Mouse (Mus musculus) embryonic facial prominence, embryonic 14.5 days (tissue): Measurements from ENCODE around the gene Fstl1. TPM values are rescaled to one million over a fixed set of nuclear protein-coding genes. Genes with fewer than 3 reads are reported as not detected.
A peak's percentile ranks its signal among the peaks of the same experiment; 100 is the strongest.

Experiments used
- ATAC-seq: fragments of 200-750 bp; cut with Nextera tagmentation; 2 replicates; pipeline ENCODE4 v1.8.0; 2017; ENCODE audit warnings: low read depth, moderate number of reproducible peaks, moderate TSS enrichment
- DNase-seq: peaks from one replicate; pipeline ENCODE4 v3.0.0-alpha.2; 2015; ENCODE audit warnings: low spot score
- H3K27ac ChIP-seq: fragments of 300-500 bp; sonication (generic); replicated peaks from 2 replicates; pipeline ENCODE4 v1.5.1; 2014; ENCODE audit warnings: low read depth, mild to moderate bottlenecking, low read length, moderate library complexity
- H3K27me3 ChIP-seq: fragments of 300-500 bp; sonication (generic); replicated peaks from 2 replicates; pipeline ENCODE4 v1.6.1; 2014; ENCODE audit warnings: low read length; ENCODE audit not compliant: control insufficient read depth, insufficient read depth
- H3K36me3 ChIP-seq: fragments of 300-500 bp; sonication (generic); 2 replicates; pipeline ENCODE4 v1.6.1; 2014; ENCODE audit warnings: low read length, mixed read lengths; ENCODE audit not compliant: control insufficient read depth, insufficient read depth
- H3K4me1 ChIP-seq: fragments of 300-500 bp; sonication (generic); 2 replicates; pipeline ENCODE4 v1.6.1; 2014; ENCODE audit warnings: antibody characterized with exemption, low read length; ENCODE audit not compliant: control insufficient read depth, insufficient read depth
- H3K4me2 ChIP-seq: fragments of 300-500 bp; sonication (generic); 2 replicates; pipeline ENCODE4 v1.6.1; 2014; ENCODE audit warnings: low read depth, mild to moderate bottlenecking, low read length, moderate library complexity, mixed read lengths
- H3K4me3 ChIP-seq: fragments of 300-500 bp; sonication (generic); 2 replicates; pipeline ENCODE4 v1.5.1; 2014; ENCODE audit warnings: low read depth, mild to moderate bottlenecking, low read length
- H3K9ac ChIP-seq: fragments of 300-500 bp; sonication (generic); 2 replicates; pipeline ENCODE4 v1.6.1; 2014; ENCODE audit warnings: low read depth, mild to moderate bottlenecking, low read length, moderate library complexity, mixed read lengths
- H3K9me3 ChIP-seq: fragments of 300-500 bp; sonication (generic); 2 replicates; pipeline ENCODE4 v1.6.1; 2016; ENCODE audit warnings: low read length; ENCODE audit not compliant: control insufficient read depth
- WGBS: fragments of 180-500 bp; shearing (Covaris S2); extraction: QIAGEN DNeasy Blood & Tissue Kit; methylation state at CpG from one replicate; pipeline ENCODE4 v1.1.7; 2014; 5-methylcytosine and 5-hydroxymethylcytosine counted together
- polyA plus RNA-seq: library from polyadenylated mRNA; unstranded; fragments of >200 nt; fragmentation: Nextera tagmentation; extraction: Ambion mirVana; gene quantifications from 2 replicates; pipeline ENCODE4 v1.2.1, GENCODE M21; 2014

Fstl1 gene
- polyA plus RNA-seq, 1 experiment from 2014 or later, result 833 TPM

DNA sequence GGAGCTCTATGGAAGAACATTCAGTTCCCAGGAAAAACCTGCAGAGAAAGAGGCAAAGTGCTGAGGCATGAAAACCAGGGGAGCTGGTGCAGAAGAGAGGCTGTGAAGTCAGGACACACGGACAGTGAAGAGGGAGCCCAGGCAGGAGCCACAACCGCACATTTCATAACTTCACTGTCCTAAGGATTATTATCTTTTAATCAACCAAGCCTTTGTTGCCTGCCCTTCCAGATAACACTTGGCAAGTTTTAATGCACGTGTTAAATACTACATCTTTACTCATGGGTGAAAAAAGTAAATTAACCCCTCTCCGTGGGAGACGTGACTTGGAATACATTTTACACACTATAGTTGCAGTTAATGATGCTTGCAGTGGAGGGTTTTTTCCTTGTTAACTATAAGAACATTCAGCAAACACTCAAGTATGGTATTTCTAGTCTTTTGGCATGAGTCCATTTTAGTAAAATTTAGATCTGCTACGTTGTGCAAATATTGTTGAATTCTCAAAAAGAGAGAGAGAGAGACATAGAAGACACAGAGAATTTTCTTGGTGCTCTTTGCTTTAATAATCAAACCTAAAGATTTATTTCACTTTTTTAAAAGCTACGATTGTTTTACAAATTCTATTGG, 3.1 kb downstream of the Fstl1 start:
- peaks cover 20% of the 10 kb centered on the region; the same call in 1 of the 2 replicates for H3K4me1 ChIP-seq
- H3K4me3 ChIP-seq, result peak overlapping the region; percentile 95
- H3K36me3 ChIP-seq, result peaks cover 48% of the 10 kb centered on the region
- ATAC-seq (no peak), DNase-seq (peak; percentile 35)
- H3K27ac ChIP-seq, result peak overlapping the region; percentile 93
- 54% methylated on average over 7 of the region's 7 CpGs for WGBS
- no peaks in the 10 kb centered on the region for H3K27me3 ChIP-seq
- peak overlapping the region; percentile 65 for H3K4me2 ChIP-seq
- H3K9me3 ChIP-seq, result no peaks in the 10 kb centered on the region
- H3K9ac ChIP-seq, result peak overlapping the region; percentile 60; the same call in 1 of the 2 replicates

GRCm38 (mm10) chr16:37780386-37780785, 3.7 kb downstream of the Fstl1 start:
- Histone ChIP-seq H3K4me3 (peak overlapping the region; percentile 95), H3K4me2 (peak overlapping the region; percentile 65), H3K36me3 (peaks cover 54% of the 10 kb centered on the region), H3K27ac (no peak overlapping the region), H3K9ac (no peak overlapping the region; the same call in 1 of the 2 replicates), H3K27me3 (no peaks in the 10 kb centered on the region), H3K4me1 (peaks cover 26% of the 10 kb centered on the region), H3K9me3 (no peaks in the 10 kb centered on the region)
- no peak for ATAC-seq
- DNase-seq, result no peak
- 32% methylated on average over 1 of the region's 1 CpGs for whole genome bisulfite sequencing

- Histone ChIP-seq H3K4me2 (peak overlapping the region; percentile 65; the same call in 1 of the 2 replicates), H3K36me3 (peaks cover 59% of the 10 kb centered on the region), H3K4me3 (0 out of 2 replicates have a peak overlapping the region, but pooled peaks have one; percentile 95), H3K9ac (no peak overlapping the region; the same call in 1 of the 2 replicates), H3K9me3 (no peaks in the 10 kb centered on the region), H3K27ac (no peak overlapping the region), H3K4me1 (peaks cover 31% of the 10 kb centered on the region), H3K27me3 (no peaks in the 10 kb centered on the region)
- 67% methylated on average over 3 of the region's 3 CpGs for whole genome bisulfite sequencing
- no peak for ATAC-seq
- DNase-seq, result no peak
Observed at GRCm38 (mm10) chr16:37780911-37781310, 4.2 kb downstream of the Fstl1 start.

- peaks cover 75% of the 10 kb centered on the region for H3K36me3 ChIP-seq
- no peaks in the 10 kb centered on the region for H3K27me3 ChIP-seq
- H3K9ac ChIP-seq, result no peak overlapping the region
- no peak overlapping the region for H3K4me3 ChIP-seq
- DNase-seq, result no peak
- 50% methylated on average over 3 of the region's 3 CpGs for WGBS
- H3K27ac ChIP-seq, result no peak overlapping the region
- H3K9me3 ChIP-seq, result no peaks in the 10 kb centered on the region
- H3K4me2 ChIP-seq, result no peak overlapping the region
- no peak for ATAC-seq
- H3K4me1 ChIP-seq, result peaks cover 59% of the 10 kb centered on the region
Observed at GRCm38 (mm10) chr16:37784526-37784925, 7.9 kb downstream of the Fstl1 start.

- Histone ChIP-seq H3K27me3 (no peaks in the 10 kb centered on the region), H3K36me3 (peaks cover 63% of the 10 kb centered on the region), H3K4me2 (peak overlapping the region; percentile 36), H3K9ac (peak overlapping the region; percentile 53), H3K27ac (peak overlapping the region; percentile 94), H3K9me3 (no peaks in the 10 kb centered on the region), H3K4me3 (0 out of 2 replicates have a peak overlapping the region, but pooled peaks have one; percentile 2), H3K4me1 (peaks cover 70% of the 10 kb centered on the region)
- 35% methylated on average over 9 of the region's 9 CpGs for WGBS
- DNase-seq (peak; percentile 40), ATAC-seq (0 out of 2 replicates have a peak, but pooled peaks have one; percentile 0)
Observed at GRCm38 (mm10) chr16:37787558-37788194, 11.0 kb downstream of the Fstl1 start.

DNA sequence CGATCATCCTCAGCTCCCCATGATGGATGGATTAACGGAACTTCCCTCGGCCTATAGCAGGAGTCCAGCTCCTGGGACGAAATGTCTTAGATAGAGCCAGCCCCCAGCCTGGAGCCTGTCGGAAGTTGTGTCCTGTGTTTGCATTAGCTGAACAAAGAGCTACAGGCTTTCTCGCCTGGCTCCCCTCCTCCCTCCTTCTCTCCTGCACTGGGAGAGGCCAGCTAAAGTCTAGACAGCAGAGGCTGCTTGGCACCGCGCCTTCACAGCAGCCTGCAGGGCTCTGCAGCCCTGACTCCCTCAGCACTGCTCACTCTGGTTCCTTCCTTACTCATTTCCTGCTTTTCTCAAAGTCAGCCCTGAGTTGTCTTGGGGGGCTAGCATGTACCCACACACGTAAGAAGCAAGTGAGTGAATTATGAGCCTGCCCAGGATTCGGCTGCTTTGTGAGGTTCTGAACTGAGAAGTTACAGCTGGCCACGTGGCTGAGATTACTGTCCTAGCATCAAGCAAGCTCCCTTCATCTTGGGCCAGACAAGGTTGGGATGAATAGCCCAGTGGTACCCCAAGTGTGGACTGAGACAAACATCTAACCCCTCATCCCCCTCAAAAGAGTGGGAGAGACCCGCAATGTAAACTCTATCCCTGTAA, 11.8 kb downstream of the Fstl1 start:
- DNase-seq (peak; percentile 96), ATAC-seq (peak; percentile 94)
- H3K27me3 ChIP-seq, result no peaks in the 10 kb centered on the region
- WGBS, result 11% methylated on average over 12 of the region's 12 CpGs
- H3K4me1 ChIP-seq, result peaks cover 70% of the 10 kb centered on the region
- peaks cover 64% of the 10 kb centered on the region for H3K36me3 ChIP-seq
- peak overlapping the region; percentile 36 for H3K4me2 ChIP-seq
- no peaks in the 10 kb centered on the region for H3K9me3 ChIP-seq
- 0 out of 2 replicates have a peak overlapping the region, but pooled peaks have one; percentile 6 for H3K4me3 ChIP-seq
- peak overlapping the region; percentile 94 for H3K27ac ChIP-seq
- peak overlapping the region; percentile 53 for H3K9ac ChIP-seq

- Histone ChIP-seq H3K9ac (no peak overlapping the region), H3K27ac (peak overlapping the region; percentile 94), H3K4me2 (peak overlapping the region; percentile 36; the same call in 1 of the 2 replicates), H3K9me3 (no peaks in the 10 kb centered on the region), H3K36me3 (peaks cover 64% of the 10 kb centered on the region), H3K4me3 (no peak overlapping the region), H3K4me1 (peaks cover 70% of the 10 kb centered on the region), H3K27me3 (no peaks in the 10 kb centered on the region)
- peak; percentile 42 for ATAC-seq
- DNase-seq, result peak; percentile 79
- 44% methylated on average over 6 of the region's 6 CpGs for WGBS
Observed at GRCm38 (mm10) chr16:37789015-37789381, 12.3 kb downstream of the Fstl1 start.

DNA sequence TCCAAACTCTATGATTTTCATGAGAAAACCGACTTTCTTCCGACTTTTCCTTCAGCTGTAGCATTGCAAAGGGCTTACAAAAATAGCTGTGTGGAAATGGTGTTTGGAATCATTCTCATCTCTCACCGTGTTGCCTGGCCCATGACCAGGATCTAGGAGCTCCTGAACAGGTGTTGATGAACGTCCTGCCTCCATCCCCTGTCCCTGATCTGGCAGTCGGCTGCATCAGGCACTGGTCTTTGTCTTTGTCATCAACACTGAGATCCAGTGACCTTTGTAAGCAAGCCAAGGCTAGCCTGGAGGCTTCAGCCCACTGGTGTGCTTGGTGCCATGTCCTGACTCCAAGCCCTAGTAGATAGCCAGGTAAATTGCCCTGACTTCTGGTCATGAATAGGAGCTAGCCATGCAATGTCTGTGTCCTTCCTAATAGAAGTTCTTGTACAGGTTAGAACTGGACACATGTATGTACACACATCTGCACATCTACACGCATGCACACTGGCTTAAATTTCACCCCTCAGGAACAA, 12.8 kb downstream of the Fstl1 start:
- Histone ChIP-seq H3K4me3 (no peak overlapping the region), H3K9ac (0 out of 2 replicates have a peak overlapping the region, but pooled peaks have one; percentile 25), H3K9me3 (no peaks in the 10 kb centered on the region), H3K4me2 (peak overlapping the region; percentile 36), H3K27me3 (no peaks in the 10 kb centered on the region), H3K4me1 (peaks cover 70% of the 10 kb centered on the region), H3K36me3 (peaks cover 64% of the 10 kb centered on the region), H3K27ac (peak overlapping the region; percentile 94)
- 62% methylated on average over 6 of the region's 6 CpGs for WGBS
- ATAC-seq, result no peak
- DNase-seq, result no peak
